Mouse (Mus musculus) MEL (cell line): ENCODE results near the gene Pygm.

Source experiments
- MAX ChIP-seq: IDR thresholded peaks from 2 replicates; pipeline ENCODE4 v1.6.1; 2011; ENCODE audit warnings: low read length, improper control_type of control experiment
- TCF12 ChIP-seq: IDR thresholded peaks from 2 replicates; pipeline ENCODE4 v1.6.1; 2014; ENCODE audit warnings: low read depth, mild to moderate bottlenecking, inconsistent platforms, low read length, improper control_type of control experiment, moderate library complexity
- ZC3H11A ChIP-seq: IDR thresholded peaks from 2 replicates; pipeline ENCODE4 v1.6.1; 2012; ENCODE audit warnings: low read depth, mild to moderate bottlenecking, inconsistent platforms, low read length, improper control_type of control experiment

- TF ChIP-seq MAX (no peak), TCF12 (no peak), ZC3H11A (no peak)
Observed at GRCm38 (mm10) chr19:6446736-6447437, 62.7 kb downstream of the Pygm start.
